Mouse (Mus musculus): ENCODE data around the gene Plekhg5. TPM values are rescaled to one million over a fixed set of nuclear protein-coding genes. Genes with fewer than 3 reads are reported as not detected.

The Plekhg5 gene
- total and polyA plus RNA-seq, 2 experiments from 2014 or later: 13.1 to 20.7 TPM

DNA sequence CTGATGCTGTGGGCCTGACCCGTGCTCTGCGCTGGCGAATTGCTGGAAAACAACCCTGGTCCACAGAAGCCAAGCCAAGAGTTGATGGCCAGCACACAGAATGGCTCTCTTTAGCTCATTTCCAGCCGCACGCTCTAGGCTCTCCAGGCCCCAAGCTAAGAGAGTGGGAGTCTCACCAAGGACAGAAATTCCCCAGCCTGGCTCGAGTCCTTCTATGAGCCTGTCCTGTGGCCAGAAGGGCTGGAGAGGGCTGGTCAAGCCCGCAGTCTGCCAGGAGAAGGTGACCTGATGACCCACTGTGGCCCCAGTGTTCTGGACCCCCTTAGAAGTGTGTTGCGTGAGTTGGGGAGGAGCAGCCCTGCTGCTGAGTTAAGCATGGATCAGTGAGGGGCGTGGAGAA, 4.9 kb downstream of the Plekhg5 start:
- Histone ChIP-seq H3K4me3 (ENCODE audit: low read length) (no peak overlapping the region), H3K27ac (no peak overlapping the region), H3K9me3 (ENCODE audit: low read length) (no peaks in the 10 kb centered on the region), H3K36me3 (ENCODE audit: insufficient read depth, low read length) (no peaks in the 10 kb centered on the region), H3K4me1 (ENCODE audit: insufficient read depth, low read length) (0 out of 2 replicates have a peak, but pooled peaks cover 8% of the 10 kb centered on the region), H3K9ac (replicated peaks; ENCODE audit: low read length) (no peak overlapping the region), H3K27me3 (ENCODE audit: insufficient read depth, low read length) (no peaks in the 10 kb centered on the region), H3K4me2 (ENCODE audit: low read depth, low read length) (no peak overlapping the region)
- TF ChIP-seq CTCF (IDR thresholded peaks at IDR 0.05; ENCODE audit: low read depth): no peak
- ATAC-seq (no peak), DNase-seq (ENCODE audit: low spot score) (no peak)
- 82% methylated on average over 9 of the region's 9 CpGs for WGBS

DNA sequence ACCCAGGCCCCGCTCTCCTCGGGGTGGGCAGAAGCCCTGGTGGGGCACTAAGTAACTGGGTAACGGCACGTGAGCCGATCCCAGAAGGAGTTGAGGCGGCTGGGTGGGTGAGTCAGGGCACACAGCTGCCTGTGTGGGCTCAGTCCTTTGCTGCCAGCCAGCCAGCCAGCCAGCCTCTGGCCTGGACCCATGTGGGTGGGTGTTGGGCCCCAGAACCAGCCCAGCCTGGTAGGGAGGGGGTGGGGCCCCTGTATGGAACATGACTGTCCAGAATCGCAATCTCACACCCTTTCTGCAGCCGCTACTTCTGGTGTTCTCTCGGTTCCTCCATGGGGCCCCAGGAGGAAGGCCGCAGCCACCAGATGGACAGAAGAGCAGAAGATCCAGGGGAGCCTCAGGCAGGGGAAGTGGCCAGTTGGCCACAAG, 5.8 kb downstream of the Plekhg5 start:
- no peak for ATAC-seq
- TF ChIP-seq CTCF (IDR thresholded peaks at IDR 0.05; ENCODE audit: low read depth): no peak
- H3K27me3 ChIP-seq (ENCODE audit: insufficient read depth, low read length): no peaks in the 10 kb centered on the region
- H3K4me2 ChIP-seq (ENCODE audit: low read depth, low read length): no peak overlapping the region
- WGBS: 83% methylated on average over 10 of the region's 10 CpGs
- no peaks in the 10 kb centered on the region for H3K9me3 ChIP-seq (ENCODE audit: low read length)
- 0 out of 2 replicates have a peak, but pooled peaks cover 8% of the 10 kb centered on the region for H3K4me1 ChIP-seq (ENCODE audit: insufficient read depth, low read length)
- no peak overlapping the region for H3K4me3 ChIP-seq (ENCODE audit: low read length)
- no peaks in the 10 kb centered on the region for H3K36me3 ChIP-seq (ENCODE audit: insufficient read depth, low read length)
- H3K27ac ChIP-seq: no peak overlapping the region
- no peak for DNase-seq (ENCODE audit: low spot score)
- H3K9ac ChIP-seq (replicated peaks; ENCODE audit: low read length): no peak overlapping the region

DNA sequence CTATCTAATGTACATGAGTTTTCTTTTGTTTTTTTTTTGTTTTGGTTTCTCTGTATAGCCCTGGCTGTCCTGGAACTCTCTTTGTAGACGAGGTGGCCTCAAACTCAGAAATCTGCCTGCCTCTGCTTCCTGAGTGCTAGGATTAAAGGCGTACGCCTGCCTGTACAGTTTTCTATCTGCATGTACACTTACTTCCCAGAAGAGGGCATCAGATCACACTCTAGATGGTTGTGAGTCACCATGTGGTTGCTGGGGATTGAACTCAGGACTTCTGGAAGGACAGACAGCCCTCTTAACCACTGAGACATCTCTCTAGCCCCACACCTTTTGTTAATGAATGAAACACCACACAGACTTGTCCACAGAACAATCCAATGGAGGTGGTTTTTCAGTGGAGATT, 7.0 kb downstream of the Plekhg5 start:
- TF ChIP-seq CTCF (IDR thresholded peaks at IDR 0.05; ENCODE audit: low read depth): no peak
- Histone ChIP-seq H3K36me3 (ENCODE audit: insufficient read depth, low read length) (no peaks in the 10 kb centered on the region), H3K9ac (replicated peaks; ENCODE audit: low read length) (no peak overlapping the region), H3K27me3 (ENCODE audit: insufficient read depth, low read length) (no peaks in the 10 kb centered on the region), H3K9me3 (ENCODE audit: low read length) (no peaks in the 10 kb centered on the region), H3K27ac (no peak overlapping the region), H3K4me1 (ENCODE audit: insufficient read depth, low read length) (0 out of 2 replicates have a peak, but pooled peaks cover 3% of the 10 kb centered on the region), H3K4me2 (ENCODE audit: low read depth, low read length) (no peak overlapping the region), H3K4me3 (ENCODE audit: low read length) (no peak overlapping the region)
- DNase-seq (ENCODE audit: low spot score): no peak
- ATAC-seq: no peak
- 94% methylated on average over 3 of the region's 3 CpGs for WGBS

DNA sequence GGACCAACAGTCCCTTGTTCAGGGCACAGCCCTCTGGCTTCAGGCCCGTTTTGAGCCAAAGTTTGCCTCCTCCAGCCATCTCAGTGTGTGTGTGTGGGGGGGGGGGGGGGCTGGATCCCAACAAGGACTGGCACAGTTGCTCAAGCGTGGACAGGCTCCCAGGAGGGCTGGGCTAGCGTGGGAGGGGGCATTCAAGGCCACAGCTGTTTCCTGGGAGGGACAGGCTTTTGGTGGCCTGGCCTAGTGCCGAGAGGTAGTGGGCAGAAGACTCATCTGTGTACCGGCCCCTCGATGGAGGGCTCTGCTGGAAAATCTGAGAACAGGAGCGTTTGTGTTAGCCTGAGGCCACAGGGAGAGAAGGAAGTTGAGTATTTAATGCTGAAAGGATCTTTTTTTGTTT, 7.6 kb downstream of the Plekhg5 start:
- no peak for DNase-seq (ENCODE audit: low spot score)
- Histone ChIP-seq H3K36me3 (ENCODE audit: insufficient read depth, low read length) (no peaks in the 10 kb centered on the region), H3K4me2 (ENCODE audit: low read depth, low read length) (no peak overlapping the region), H3K9ac (replicated peaks; ENCODE audit: low read length) (no peak overlapping the region), H3K4me1 (ENCODE audit: insufficient read depth, low read length) (0 out of 2 replicates have a peak, but pooled peaks cover 3% of the 10 kb centered on the region), H3K9me3 (ENCODE audit: low read length) (no peaks in the 10 kb centered on the region), H3K4me3 (ENCODE audit: low read length) (no peak overlapping the region), H3K27me3 (ENCODE audit: insufficient read depth, low read length) (no peaks in the 10 kb centered on the region), H3K27ac (no peak overlapping the region)
- 0 out of 2 replicates have a peak, but pooled peaks have one; percentile 21 for ATAC-seq
- WGBS: 42% methylated on average over 7 of the region's 7 CpGs
- no peak for TF ChIP-seq CTCF (IDR thresholded peaks at IDR 0.05; ENCODE audit: low read depth)

DNA sequence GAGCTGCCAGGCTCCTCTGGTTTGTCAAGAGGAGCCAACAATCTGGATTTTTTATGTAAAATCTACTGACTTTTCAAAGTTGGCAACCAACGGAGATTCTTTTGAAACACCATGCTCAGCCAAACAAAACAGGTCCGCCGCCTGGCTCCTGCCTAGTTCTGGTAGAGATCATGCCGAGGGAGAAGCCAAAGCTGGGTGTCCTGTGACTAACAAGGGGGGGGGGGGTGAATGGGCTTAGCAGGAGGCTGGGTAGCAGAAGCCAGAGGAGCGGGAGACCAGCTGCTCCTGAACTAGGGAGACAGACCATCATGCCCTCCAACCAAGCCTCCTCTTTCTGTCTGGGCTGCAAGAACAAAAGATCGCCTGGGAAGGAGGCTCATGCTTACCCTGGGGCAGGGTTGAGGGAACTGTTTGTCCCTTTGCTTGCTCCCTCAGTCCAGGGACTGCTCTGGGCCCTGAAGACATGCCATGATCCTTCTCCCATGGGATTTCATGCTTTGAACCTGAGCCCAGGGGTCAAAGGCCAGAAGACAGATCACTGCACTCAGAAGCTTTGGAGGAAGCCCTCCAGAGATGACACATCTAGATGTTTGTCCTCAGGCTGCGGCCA, 11.4 kb downstream of the Plekhg5 start:
- 47% methylated on average over 7 of the region's 7 CpGs for WGBS
- no peak for DNase-seq (ENCODE audit: low spot score)
- no peak for ATAC-seq
- Histone ChIP-seq H3K36me3 (ENCODE audit: insufficient read depth, low read length) (no peaks in the 10 kb centered on the region), H3K4me3 (ENCODE audit: low read length) (no peak overlapping the region), H3K9me3 (ENCODE audit: low read length) (no peaks in the 10 kb centered on the region), H3K27ac (no peak overlapping the region), H3K27me3 (ENCODE audit: insufficient read depth, low read length) (no peaks in the 10 kb centered on the region), H3K4me2 (ENCODE audit: low read depth, low read length) (no peak overlapping the region), H3K4me1 (ENCODE audit: insufficient read depth, low read length) (peaks cover 15% of the 10 kb centered on the region), H3K9ac (replicated peaks; ENCODE audit: low read length) (no peak overlapping the region)
- TF ChIP-seq CTCF (IDR thresholded peaks at IDR 0.05; ENCODE audit: low read depth): no peak

DNA sequence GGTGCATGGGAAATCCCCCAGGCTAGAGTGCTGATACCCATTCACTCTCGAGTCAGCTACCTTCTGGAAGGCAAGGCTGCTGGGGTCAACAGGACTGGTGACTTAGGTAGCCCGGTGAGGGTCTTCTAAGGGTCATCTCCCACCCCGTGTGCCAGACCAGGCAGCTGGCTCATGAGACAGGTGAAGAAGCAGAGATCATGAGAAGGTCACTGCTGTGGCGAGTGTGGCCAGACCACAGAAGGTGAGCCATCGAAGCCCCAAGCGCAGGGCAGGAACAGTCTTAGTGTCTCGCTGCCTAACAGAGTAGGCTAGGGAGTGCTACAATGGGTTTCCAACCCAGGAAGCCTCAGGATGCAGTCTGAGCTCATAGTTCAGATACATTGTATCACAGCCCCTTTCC, 12.3 kb downstream of the Plekhg5 start:
- WGBS: 91% methylated on average over 7 of the region's 7 CpGs

DNA sequence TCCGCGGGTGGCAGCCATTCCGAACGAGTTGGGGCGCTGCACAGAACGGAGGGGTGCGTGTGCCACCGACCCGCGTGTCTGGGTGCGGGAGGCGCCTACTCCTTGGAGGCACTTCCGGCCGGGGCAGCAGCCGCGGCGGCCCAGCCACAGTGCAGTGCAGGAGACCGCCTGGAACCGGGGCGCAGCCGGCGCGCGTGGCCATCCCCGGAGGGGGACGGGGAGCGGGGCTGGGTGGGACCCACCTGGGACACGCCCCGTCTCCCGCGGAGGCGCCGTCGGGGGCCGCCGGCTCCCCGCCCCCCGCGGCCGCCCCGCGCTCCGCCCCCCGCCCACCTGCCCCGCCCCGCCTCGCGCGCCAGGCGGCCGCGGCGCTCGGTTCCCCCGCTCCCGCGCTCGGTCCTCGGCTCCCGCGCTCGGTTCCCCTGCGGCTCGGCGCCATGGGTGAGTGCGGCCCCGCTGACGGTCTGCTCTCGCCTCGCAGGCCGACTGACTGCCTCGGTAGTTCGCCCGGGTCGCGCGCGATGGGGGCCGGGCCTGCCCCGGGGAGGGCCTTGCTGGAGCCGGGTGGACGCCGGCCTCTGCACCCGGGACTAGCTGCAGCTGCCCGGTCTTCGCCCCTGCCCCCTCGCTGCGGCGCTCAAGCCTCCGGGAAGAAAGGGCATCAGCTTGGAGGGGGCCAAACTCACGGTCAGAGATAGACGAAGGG, 14.4 kb downstream of the Plekhg5 start:
- peak overlapping the region; percentile 86 for H3K4me2 ChIP-seq (ENCODE audit: low read depth, low read length)
- H3K9me3 ChIP-seq (ENCODE audit: low read length): no peaks in the 10 kb centered on the region
- no peaks in the 10 kb centered on the region for H3K27me3 ChIP-seq (ENCODE audit: insufficient read depth, low read length)
- peak; percentile 62; the same call in 1 of the 2 replicates for ATAC-seq
- peak overlapping the region; percentile 72 for H3K9ac ChIP-seq (replicated peaks; ENCODE audit: low read length)
- H3K4me3 ChIP-seq (ENCODE audit: low read length): peak overlapping the region; percentile 70
- no peaks in the 10 kb centered on the region for H3K36me3 ChIP-seq (ENCODE audit: insufficient read depth, low read length)
- H3K4me1 ChIP-seq (ENCODE audit: insufficient read depth, low read length): peaks cover 15% of the 10 kb centered on the region
- no peak for TF ChIP-seq CTCF (IDR thresholded peaks at IDR 0.05; ENCODE audit: low read depth)
- DNase-seq (ENCODE audit: low spot score): peak; percentile 47
- H3K27ac ChIP-seq: peak overlapping the region; percentile 67
- WGBS: under 1% methylated on average over 65 of the region's 92 CpGs

More for the DNA sequence above, 12.3 kb downstream of the Plekhg5 start:
- no peak for TF ChIP-seq CTCF (IDR thresholded peaks at IDR 0.05; ENCODE audit: low read depth)
- Histone ChIP-seq H3K36me3 (ENCODE audit: insufficient read depth, low read length) (no peaks in the 10 kb centered on the region), H3K27me3 (ENCODE audit: insufficient read depth, low read length) (no peaks in the 10 kb centered on the region), H3K9me3 (ENCODE audit: low read length) (no peaks in the 10 kb centered on the region), H3K9ac (replicated peaks; ENCODE audit: low read length) (no peak overlapping the region), H3K4me3 (ENCODE audit: low read length) (no peak overlapping the region), H3K27ac (no peak overlapping the region), H3K4me1 (ENCODE audit: insufficient read depth, low read length) (peaks cover 15% of the 10 kb centered on the region), H3K4me2 (ENCODE audit: low read depth, low read length) (no peak overlapping the region)
- no peak for ATAC-seq
- DNase-seq (ENCODE audit: low spot score): no peak

All from hindbrain, postnatal 0 days (tissue).